Mouse (Mus musculus): ENCODE data around the gene Lrp2. TPM values are rescaled to one million over a fixed set of nuclear protein-coding genes. Genes with fewer than 3 reads are reported as not detected.

Gene Lrp2
- total RNA-seq, 2 experiments from 2014 or later, result 1.1 to 1.4 TPM

Other genes starting within 250 kb of the Lrp2 start
- not detected for gene Abcb11, start 243.4 kb downstream of the Lrp2 start, total RNA-seq (2021)
- under 1 TPM; 0.10 to 0.34 TPM for gene Dhrs9, start 205.6 kb downstream of the Lrp2 start, total RNA-seq (2021)
- gene Bbs5, start 61.1 kb upstream of the Lrp2 start, total RNA-seq (2021), result 1 to 10 TPM; 4.2 to 5.1 TPM
- 10 to 100 TPM; 69.8 to 78.5 TPM for gene Klhl41, start 84.1 kb upstream of the Lrp2 start, total RNA-seq (2021)
- 10 to 100 TPM; 27.8 to 29.6 TPM for gene Fastkd1, start 127.5 kb upstream of the Lrp2 start, total RNA-seq (2021)
- 10 to 100 TPM; 37.2 to 38.7 TPM for gene Ppig, start 136.5 kb upstream of the Lrp2 start, total RNA-seq (2021)
- under 1 TPM; 0.39 to 0.64 TPM for gene Ccdc173, start 203.5 kb upstream of the Lrp2 start, total RNA-seq (2021)
- 10 to 100 TPM; 20.5 to 24.7 TPM for gene Phospho2, start 203.6 kb upstream of the Lrp2 start, total RNA-seq (2021)
- 10 to 100 TPM; 39.1 to 45.6 TPM for gene Klhl23, start 235.9 kb upstream of the Lrp2 start, total RNA-seq (2021)

All from heart, postnatal 25 days (tissue).